Mouse (Mus musculus) T-cell, adult 2 months (primary cell): ENCODE results near the gene Fam107b.
A peak's percentile ranks its signal among the peaks of the same experiment; 100 is the strongest.
"Not testable (repeated sequence)": the region's sequence is repeated elsewhere in the genome, so short reads cannot be mapped to it uniquely, and the experiment has no call there.

Experiments
- DNase-seq: peaks from one replicate; pipeline ENCODE4 v3.0.0; 2022; ENCODE audit warnings: low spot score

Fam107b gene

DNA sequence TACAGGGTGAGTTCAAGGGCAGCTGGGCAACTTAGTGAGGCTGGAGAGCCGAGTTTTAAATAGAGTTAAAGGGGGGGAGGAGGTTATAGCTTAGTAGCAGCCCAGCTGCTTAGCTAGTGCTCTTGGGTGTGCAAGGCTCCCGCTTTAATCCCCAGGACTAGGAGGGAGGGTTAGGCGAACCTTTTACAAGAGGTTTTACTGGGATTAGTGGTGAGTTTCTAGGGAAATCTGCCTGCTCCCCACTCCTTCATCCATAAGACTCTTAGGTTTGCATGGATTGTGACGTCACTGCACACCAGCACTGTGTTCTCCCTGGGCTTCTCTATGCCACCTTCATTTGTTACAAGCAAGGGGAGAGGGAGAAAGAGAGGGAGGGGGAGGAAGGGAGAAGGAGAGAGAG lies 88.6 kb downstream of the Fam107b start:
- no peak for DNase-seq

DNA sequence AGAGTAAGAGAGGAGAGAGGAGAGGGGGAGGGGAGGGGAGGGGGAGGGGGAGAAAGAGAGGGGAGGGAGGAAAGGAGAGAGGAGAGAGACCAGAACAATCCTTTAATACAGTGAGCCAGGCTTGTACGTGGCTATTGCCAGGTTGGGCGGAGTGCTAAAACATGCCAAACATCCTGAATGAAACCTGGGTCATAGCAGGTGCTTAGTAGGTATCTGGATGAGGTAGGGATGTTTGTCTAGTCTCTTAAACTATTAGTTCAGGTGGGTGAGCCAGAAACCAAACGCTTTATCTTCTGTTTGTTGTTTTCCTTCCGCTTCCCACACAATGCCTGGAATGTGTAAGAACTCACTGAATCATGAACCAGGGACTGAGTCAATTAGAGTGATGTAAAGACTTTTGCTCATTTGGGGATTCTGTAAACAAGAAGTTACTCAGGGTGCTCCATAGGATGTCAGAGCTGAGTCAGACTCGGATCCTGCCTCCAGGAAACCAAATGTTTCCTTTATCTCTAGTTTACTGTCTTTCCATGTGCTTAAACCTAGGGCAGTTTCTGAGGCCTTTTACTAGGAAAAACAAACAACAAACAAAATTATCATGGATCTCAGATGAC lies 89.1 kb downstream of the Fam107b start:
- no peak for DNase-seq

DNA sequence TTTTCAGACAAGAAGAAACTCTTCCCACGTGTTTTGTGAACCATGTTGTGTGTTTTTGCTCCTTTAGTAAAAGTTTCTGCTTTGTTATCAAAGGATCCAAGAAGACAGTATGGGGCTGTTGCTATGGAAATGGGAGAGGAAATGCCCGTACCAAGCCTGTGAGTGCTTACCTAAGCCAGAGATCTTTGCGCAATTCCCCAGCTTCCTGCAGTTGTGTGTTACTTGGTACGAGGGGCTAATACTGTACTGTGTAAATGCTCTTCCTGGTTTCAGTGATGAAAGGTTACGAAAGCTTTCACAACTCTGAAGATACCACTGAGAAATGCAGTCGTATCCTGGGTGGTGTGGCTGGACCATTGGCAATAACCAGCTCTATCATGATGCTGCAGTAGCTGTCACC lies 93.8 kb downstream of the Fam107b start:
- DNase-seq: no peak

DNA sequence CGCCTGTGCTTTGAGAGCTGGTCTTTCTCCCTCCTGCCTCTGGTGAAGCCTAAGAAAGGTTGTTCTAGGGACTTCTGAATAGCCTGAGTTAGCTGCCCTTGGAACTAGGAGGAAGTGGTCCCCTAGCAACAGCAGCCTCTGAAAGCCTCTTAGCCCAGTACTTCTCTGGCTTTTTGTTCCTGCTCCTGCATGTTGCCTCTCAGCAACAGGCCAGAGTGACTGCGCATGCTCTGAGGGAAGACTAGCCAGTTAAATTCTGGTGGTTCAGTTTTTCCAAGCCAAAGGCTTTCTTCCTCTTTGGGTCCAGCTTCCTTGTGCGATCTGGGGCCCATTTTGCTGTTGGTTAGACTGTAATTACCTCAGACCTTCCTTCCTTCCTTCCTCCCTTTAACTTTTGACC lies 98.4 kb downstream of the Fam107b start:
- no peak for DNase-seq

DNA sequence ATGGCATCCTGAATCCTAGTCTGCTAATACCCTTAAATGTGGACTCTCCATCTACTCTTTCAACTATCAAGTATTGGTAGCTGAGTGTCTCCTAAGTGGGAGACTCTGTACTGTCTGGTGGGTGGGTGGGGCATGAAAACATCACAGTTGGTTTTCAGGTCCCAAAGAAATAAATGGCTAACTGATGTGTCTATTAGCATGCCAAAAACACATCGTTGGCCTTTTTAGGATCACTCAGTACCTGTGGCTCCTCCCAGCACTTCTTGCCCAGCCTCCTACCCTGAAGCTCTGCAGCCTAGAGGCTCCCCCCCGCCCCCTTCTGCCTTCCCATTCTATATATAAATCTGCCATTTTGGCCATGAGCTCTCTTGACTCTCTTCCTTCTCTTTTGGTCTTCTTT lies 99.4 kb downstream of the Fam107b start:
- DNase-seq: no peak

DNA sequence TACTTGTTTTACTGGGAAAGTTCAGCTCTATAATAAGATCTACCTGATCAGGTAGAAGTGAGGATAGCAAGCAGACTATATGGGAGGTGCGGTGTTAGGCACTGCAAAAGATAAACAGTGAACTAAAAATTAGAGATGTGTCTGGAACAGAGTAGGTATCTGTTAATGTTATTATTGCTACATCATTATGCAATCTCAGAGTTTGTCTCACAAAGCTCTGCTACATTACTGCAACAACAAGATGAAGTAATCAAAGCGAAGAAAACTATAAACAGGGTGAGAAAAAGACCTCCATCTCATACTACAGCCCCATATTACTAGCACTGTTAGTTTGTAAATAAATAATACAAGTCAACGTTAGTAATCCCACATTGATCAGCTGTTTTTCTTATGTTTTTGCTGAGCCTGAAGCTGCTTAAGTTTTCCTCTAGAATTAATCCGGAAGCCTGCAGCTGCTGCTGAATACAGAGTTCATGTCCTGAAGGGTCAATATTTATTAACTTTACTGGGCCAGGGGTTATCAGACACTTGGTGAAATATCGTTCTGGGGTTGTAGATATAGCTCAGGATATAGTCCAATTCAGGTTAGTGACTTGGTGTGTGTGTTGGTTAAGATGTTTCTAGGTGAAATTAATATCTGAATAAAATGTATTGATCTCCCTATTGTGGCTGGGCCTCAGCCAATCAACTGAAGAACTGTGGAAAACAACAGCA lies 102.5 kb downstream of the Fam107b start:
- DNase-seq: no peak

DNA sequence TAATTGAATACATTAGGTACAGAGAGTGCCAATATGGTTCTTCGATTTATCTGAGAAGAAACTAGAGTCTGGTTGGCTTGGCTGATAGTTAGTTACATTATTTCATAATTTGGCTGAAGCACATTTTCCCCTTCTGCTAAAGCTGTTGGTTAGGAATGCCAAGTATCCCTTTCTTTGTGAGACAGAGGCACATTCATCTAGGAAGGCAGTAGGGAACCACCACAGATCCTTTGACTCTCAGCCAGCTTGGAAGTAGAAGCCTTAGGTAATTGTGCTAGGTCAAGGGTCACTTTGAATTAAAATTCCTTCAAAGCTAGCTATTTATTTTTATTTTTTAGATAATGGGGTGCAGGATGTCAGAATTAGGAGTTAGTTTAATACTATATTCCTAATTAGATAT lies 105.2 kb downstream of the Fam107b start:
- DNase-seq: no peak

DNA sequence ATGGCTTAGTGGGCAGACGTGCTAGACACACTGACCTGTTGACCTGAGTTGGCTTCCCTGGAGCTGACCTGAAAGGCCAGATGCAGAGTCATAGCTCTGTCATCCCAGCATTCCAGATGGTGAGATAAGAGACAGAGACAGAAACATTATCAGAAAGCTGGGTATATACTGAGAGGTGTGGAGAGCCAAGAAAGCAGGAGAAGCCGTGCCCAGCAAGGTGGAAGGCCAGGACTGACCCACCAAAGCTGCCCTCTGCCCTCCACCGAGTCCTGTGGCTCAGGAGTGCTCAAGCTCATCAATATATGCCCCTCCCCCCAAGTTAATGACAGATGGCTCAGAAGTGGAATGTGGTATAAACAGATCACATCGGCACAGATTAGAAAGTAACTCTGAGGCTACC lies 112.4 kb downstream of the Fam107b start:
- no peak for DNase-seq

DNA sequence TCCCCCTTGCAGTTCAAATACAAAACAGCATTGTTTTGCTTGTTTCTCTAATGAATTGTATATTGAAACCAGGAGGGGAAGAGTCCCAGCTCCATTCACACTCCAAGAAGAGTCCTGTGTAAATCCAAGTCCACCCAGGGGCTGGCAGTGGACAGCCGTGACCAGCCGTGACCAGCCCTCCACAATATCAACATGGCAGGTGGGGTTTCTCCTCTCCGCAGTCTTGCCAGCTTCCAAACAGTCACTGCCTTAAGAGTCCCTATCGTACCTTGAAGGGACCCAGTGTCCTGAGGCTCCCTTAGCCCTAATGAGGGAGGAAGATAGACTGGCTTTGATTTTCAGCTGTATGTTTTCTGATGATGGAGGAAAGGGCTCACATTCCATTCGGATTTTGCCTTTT lies 113.1 kb downstream of the Fam107b start:
- no peak for DNase-seq

DNA sequence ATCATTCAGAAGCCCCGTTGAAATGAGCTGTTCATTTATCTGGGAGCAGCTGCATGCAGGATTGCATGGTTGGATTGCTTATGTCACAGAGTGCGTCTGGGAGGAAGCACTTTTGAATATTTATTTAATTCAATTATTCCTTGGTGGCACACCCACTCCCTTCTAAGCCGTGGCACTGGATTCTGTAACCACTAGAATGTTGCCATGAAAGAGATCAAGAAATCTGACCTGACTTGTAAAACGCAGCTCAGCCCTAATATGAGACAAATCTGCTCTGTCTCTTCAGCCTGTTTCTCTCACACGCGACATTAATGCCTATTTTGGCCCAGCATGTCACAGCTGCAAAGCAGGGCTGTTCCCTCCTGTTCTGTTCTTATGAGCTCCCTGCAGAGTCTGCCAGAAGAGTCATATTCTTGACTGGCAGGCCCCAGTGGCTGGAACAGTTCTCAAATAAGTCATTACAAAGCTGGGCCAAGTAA lies 113.5 kb downstream of the Fam107b start:
- no peak for DNase-seq

DNA sequence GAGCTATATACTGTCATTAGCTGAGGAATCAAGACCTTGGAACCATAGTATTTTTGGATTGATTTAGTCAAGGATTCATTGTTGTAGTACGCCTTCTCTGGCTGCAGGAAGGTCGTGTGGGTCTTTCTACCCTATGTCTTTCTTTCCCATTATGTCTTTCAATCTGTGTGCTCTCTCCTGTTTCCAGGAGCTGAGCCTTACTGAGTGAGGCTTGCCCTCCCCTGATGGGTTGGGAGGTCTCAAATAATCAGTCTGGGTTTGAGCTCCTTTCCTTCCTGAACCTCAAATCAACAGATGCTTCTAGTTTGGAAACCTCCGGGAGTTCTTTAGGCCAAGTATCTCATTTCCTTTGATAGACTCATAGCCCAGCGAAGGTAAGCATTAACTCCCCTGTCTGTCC lies 119.9 kb downstream of the Fam107b start:
- DNase-seq: no peak

DNA sequence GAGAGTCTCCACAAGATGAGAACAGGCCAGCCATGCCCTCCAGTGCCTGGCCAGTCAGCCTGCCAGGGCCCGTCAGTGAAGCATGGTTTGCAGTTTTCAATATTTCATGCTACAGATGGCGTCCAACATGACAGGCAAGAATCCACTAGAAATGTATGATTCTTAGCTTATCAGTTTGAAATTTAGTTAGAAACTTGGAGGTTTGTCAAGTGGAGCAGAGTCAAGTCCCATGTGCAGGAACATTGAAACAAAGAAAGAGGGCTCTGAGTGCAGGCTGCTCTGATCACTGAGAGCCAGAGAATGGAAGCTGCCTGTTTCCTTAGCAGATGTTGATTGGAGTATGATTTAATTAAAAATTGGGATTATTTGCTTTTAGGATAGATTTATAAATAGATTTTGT lies 122.5 kb downstream of the Fam107b start:
- no peak for DNase-seq

DNA sequence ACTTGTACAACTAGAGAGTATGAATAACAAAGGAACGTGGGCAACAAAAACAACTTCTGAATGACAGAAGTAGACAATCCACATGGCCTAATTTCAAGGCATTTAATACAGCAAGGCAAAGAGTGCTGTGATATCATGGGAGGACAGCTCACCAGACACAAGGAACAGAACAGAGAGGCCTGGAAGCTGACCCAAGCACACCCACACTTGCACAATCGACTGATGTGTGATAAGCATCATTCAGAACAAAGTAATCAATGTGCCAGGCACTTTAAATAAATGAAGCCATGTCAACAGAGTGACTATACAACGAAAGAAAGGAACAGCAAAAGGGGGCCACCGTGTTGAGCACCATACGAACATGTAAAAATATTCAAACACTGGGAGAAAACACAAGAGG lies 125.6 kb downstream of the Fam107b start:
- DNase-seq: no peak

DNA sequence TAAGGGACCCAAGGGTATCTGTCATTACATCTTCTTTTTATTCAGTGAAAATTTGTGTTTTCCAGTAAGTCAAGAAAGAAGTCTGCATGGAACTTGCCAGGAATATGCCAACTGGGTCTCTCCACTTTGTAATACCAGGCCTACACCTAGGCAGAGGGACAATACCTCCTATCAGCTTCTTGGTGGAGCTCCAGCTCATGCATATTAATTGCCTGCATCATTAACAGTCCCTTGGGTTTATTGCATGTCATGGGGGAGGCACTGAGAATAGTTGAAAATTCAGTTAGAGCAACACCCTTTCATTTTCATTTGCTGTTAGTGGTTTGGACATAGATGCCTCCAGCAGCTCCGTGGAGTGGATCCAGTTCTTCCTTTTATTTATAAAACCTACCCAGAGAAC lies 130.1 kb downstream of the Fam107b start:
- no peak for DNase-seq

DNA sequence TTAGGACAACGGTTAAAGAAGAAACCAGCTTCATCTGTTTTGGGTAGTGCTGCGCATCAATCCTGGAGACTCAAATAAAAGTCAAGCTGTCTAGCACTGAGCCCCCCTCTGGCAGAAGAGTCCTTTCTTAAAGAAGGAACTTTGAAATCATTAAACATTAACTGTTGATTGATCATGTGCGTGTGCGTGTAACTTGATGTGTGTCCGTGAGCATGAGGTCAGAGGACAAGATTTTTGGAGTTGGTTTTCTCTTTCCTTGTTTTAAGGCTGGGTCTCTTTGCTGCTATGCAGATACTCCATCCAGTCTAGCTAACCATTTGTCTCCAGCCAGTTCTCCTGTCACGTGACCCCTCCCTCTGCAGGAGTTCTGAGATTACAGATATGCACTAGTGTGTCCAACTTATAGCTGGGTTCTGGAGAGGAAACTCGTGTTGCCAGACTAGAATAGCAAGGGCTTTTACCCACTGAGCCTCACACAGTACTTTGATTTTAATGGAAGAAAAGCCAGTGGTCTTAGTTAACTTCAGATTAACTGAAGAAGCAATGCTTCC lies 132.4 kb downstream of the Fam107b start:
- DNase-seq: no peak

DNA sequence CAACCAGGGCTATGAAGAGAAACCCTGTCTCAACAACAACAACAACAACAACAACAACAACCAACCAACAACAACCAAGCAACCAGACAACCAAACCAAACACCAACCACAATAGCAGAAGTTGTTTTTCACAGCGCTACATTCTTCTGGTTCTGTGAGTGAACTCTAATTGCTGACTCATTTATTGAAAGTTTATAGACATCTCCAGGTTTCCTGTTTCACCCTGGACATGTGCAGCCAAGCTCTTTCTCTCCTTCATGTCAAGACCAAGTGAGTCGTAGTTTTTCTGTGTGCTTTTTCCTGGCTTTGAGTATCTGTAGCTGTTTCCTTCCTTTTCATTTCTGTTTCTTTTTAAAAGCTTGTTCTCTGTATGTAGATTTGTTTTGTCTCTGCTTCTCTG lies 133.5 kb downstream of the Fam107b start:
- no peak for DNase-seq

DNA sequence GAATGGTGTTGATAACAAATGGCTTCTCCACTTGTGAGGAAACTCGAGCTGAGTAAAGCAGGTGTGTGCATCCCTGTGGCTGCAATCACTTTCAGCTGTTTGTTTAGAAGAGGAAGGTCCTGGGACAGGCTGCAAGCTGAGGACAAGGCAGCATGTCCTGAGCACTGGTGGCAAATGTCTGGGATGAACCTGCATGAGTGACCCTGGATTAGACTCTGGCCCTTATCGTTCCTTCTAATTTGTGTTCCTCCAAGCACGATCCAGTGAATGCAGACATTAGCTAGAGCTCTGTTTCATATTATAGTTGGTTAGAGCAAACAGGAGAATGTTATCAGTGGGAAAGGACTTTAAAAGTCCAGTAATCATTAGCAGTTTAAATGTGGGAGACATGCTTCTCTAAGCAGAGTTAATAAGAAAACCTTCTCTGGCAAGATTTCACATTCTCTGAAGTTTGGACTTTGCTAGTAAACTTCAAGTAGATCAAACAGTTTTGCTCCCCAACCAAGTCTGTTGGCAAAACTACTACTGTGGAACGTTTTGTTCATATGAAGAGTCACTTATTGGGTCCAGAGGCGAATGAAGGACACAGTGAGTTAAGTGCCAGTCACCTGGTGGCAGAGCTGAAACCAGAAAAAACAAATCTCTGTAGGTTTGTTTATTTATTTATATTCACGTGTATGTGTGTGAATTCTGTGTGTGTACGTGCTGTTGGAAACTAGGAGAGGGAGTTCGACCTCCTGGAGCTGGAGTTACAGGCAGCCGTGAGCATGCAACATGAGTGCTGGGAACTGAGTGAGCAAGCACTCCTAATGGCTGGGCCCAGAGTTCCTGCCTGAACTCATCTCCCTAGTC lies 134.2 kb downstream of the Fam107b start:
- DNase-seq: no peak

DNA sequence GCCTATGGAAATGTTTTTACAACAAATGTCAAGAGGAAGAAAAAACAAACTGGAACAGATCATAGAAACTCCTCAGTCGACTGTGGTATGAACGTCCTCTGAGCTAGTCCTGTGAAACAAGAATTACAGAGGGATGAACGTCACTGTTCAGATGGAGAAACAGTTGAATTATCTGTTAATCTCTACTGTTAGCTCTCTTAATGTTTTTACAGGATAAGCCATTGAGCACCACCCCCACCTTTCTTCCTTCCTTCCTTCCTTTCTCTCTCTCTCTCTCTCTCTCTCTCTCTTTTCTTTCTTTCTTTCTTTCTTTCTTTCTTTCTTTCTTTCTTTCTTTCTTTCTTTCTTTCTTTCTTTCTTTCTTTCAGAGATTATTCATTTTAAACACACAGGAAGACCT lies 135.0 kb downstream of the Fam107b start:
- DNase-seq: not testable (repeated sequence)

DNA sequence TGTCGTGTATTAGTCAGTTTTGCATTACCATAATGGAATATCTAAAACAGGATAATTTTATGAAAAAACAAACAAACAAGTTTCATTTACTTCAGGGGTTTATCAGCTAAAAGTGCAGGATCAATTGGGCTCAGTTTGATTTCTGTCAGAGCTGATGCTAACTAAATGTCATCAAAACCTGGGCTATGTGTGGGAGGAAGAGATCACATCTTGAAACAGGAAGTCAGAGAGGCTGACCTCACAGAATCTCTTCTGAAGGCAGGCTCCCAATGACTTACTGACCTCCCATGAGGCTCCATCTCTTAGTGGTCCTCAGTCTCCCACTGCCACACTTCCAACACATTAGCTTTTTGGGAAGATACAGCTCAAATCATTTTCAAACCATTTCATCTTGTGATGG lies 136.9 kb downstream of the Fam107b start:
- no peak for DNase-seq

DNA sequence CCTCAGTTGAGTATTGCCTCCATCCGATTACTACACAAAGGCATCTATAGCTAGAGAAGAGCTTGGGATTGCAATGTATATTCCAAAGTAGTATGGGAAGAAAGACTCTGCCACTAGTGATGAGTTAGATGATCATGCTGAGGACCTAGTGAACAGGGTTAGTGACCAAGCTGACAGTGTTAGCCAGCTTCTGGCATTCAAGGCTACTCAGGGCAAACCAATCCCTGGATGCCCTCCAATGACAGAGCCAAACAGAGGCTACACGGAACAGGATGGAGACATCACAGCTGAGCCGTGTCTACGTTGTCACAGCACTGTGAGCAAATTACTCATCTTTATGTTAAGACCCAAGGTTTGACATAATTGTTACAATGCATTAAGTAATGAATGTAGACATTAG lies 138.3 kb downstream of the Fam107b start:
- no peak for DNase-seq

DNA sequence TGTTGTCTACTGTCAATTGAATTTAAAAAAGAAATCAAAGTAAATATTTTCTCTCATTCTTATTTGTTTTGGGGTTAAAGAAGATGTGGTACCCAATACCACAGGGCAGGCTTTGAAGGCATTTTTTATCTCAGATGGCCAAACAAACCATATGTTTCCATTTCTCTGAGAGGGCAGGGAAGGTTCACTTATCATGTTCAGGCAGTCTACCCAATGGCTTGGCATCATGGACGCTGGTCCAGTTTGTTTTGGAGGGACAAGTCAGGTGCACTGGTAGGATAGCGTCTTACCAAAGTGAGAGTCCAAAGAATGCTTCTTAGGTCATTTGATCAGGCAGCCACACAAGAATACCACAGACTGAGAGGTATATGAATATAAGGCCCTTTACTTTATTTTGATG lies 139.6 kb downstream of the Fam107b start:
- no peak for DNase-seq

DNA sequence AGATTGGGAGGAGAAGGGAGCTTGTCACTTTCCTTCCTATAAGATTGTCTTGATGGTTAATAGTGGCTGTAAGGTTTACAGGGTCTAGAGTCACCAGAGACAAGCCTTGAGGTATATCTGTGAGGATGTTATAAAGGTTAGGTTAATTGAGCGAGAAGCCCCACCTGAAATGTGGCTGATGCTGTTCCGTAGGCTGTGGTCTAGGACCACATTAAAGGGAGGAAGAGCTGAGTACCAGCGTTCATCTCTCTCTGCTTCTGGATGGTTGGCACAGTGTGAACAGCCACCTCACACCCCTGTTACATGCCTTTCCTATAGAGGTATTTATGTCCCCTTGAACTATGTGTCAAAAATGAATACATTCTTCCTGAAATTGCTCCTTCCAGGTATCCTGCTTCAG lies 140.2 kb downstream of the Fam107b start:
- peak; percentile 82 for DNase-seq
